Mouse (Mus musculus): Measurements from ENCODE around the gene Cdk2ap2. TPM values are rescaled to one million over a fixed set of nuclear protein-coding genes. Genes with fewer than 3 reads are reported as not detected.
"Not testable (repeated sequence)": the region's sequence is repeated elsewhere in the genome, so short reads cannot be mapped to it uniquely, and the experiment has no call there.

Cdk2ap2 gene
- polyA plus RNA-seq, 1 experiment, result 47.3 TPM

DNA sequence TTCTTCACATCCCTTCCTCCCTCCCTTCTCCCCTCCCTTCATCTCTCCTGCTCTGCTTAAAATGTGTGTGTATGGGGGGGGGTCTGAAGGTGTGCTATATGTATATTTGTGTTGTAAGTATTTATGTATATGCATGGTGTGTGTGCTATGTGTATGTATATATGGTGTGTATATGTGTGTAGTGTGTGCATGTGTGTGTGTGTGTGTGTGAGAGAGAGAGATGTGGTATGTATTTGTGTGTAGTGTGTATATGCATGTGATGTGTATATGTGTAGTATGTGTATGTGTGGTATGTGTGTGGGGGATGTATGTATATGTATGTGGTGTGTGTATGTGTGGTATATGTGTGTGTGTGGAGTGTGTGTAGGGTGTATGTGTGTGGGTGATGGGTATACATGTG is 30.1 kb upstream of the Cdk2ap2 start:
- TF ChIP-seq CTCF (IDR thresholded peaks at IDR 0.05; ENCODE audit: extremely low read depth, insufficient read depth, low read length), result no peak
- no peak for TF ChIP-seq POLR2A (IDR thresholded peaks at IDR 0.05; ENCODE audit: extremely low read depth, insufficient read depth, low read length)
- H3K4me1 ChIP-seq (ENCODE audit: control insufficient read depth, insufficient read depth, low read length), result no peaks in the 10 kb centered on the region
- no peak overlapping the region for H3K27ac ChIP-seq (ENCODE audit: insufficient read depth, low read length)
- no peak overlapping the region for H3K4me3 ChIP-seq (ENCODE audit: insufficient read depth, low read length)

- not testable (repeated sequence) for H3K4me1 ChIP-seq (ENCODE audit: control insufficient read depth, insufficient read depth, low read length); H3K27ac ChIP-seq (ENCODE audit: insufficient read depth, low read length); H3K4me3 ChIP-seq (ENCODE audit: insufficient read depth, low read length)
Observed at GRCm38 (mm10) chr19:4068242-4068641, 28.7 kb upstream of the Cdk2ap2 start.

DNA sequence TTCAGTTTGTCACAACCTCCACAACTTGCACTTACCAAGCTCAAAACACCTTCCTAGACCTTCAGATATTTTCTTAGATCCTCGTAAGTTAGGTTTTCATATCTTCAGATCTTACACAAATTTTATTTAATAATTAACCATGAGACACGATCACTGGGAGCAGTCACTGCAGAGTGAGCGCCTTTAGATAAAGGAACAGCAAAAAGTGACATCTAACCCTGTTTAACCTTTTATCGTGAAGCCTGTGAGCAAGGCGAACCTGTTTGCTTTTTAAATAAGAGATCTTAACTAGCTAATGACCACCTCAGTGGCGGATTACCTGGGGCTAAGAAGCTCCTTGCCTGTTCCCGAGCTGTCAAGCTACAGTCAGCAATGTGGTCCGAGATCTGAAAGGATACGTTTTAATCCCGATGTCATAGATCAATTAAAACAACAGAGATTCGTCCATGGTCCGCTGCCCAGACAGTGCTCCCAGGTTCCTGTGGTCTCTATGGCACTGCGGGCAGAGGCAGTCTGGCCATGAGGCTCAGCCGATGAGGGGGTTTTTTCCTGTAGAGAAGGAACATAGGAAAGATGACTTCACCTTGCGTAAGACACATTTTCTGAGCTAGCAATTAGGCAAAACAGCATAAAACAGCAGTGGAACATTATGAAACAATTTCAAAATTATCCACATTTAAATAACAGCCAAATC is 28.1 kb upstream of the Cdk2ap2 start:
- Histone ChIP-seq H3K27ac (ENCODE audit: insufficient read depth, low read length) (no peak overlapping the region), H3K4me3 (ENCODE audit: insufficient read depth, low read length) (no peak overlapping the region), H3K4me1 (ENCODE audit: control insufficient read depth, insufficient read depth, low read length) (no peaks in the 10 kb centered on the region)
- TF ChIP-seq CTCF (IDR thresholded peaks at IDR 0.05; ENCODE audit: extremely low read depth, insufficient read depth, low read length), result no peak
- TF ChIP-seq POLR2A (IDR thresholded peaks at IDR 0.05; ENCODE audit: extremely low read depth, insufficient read depth, low read length), result no peak

DNA sequence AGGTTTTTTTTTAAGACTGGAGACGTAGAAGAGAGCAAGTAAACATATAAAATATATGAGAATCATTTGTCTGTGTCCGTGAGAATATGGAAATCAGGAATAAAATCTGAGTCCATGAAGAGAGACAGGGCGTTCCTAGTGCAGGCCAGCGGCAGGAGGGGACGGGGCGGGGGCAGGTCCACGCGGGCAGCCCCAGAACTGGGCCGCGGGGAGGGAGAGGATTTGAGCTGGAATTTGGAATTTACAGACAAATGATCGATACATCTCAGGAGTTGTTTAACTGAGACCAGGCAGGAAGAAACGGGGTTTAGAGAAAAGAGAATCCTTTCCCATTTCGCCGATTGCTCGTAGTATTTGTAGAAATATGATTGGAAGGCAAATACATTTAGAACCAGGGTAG is 26.7 kb upstream of the Cdk2ap2 start:
- TF ChIP-seq POLR2A (IDR thresholded peaks at IDR 0.05; ENCODE audit: extremely low read depth, insufficient read depth, low read length) (no peak), CTCF (IDR thresholded peaks at IDR 0.05; ENCODE audit: extremely low read depth, insufficient read depth, low read length) (no peak)
- no peak overlapping the region for H3K27ac ChIP-seq (ENCODE audit: insufficient read depth, low read length)
- H3K4me3 ChIP-seq (ENCODE audit: insufficient read depth, low read length), result no peak overlapping the region

GRCm38 (mm10) chr19:4070756-4071155 is 26.2 kb upstream of the Cdk2ap2 start:
- H3K27ac ChIP-seq (ENCODE audit: insufficient read depth, low read length), result no peak overlapping the region
- H3K4me3 ChIP-seq (ENCODE audit: insufficient read depth, low read length), result no peak overlapping the region
- no peaks in the 10 kb centered on the region for H3K4me1 ChIP-seq (ENCODE audit: control insufficient read depth, insufficient read depth, low read length)
- TF ChIP-seq POLR2A (IDR thresholded peaks at IDR 0.05; ENCODE audit: extremely low read depth, insufficient read depth, low read length), result no peak
- TF ChIP-seq CTCF (IDR thresholded peaks at IDR 0.05; ENCODE audit: extremely low read depth, insufficient read depth, low read length), result no peak

More for the DNA sequence above, 26.7 kb upstream of the Cdk2ap2 start:
- no peaks in the 10 kb centered on the region for H3K4me1 ChIP-seq (ENCODE audit: control insufficient read depth, insufficient read depth, low read length)

DNA sequence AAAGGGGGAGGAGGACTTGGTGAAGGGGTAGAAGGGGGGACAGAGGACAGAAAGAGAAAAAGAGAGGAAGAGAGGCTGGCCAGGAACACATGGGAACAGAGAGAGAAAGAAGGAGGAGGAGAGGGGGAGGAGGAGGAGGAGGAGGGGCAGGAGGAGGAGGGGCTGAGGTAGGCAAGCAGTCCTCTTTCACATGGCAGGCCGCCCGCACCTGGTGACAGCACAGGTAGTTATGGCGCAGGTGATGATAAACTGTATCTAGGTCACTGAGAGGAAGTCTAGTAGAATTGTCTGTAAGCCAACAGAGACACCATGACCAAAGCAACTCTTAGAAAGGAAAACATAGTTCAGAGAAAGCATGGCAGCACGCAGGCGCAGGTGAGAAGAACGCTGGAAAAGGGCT is 25.6 kb upstream of the Cdk2ap2 start:
- H3K27ac ChIP-seq (ENCODE audit: insufficient read depth, low read length), result no peak overlapping the region
- H3K4me1 ChIP-seq (ENCODE audit: control insufficient read depth, insufficient read depth, low read length), result no peaks in the 10 kb centered on the region
- H3K4me3 ChIP-seq (ENCODE audit: insufficient read depth, low read length), result no peak overlapping the region
- TF ChIP-seq CTCF (IDR thresholded peaks at IDR 0.05; ENCODE audit: extremely low read depth, insufficient read depth, low read length), result no peak
- no peak for TF ChIP-seq POLR2A (IDR thresholded peaks at IDR 0.05; ENCODE audit: extremely low read depth, insufficient read depth, low read length)

- no peak overlapping the region for H3K27ac ChIP-seq (ENCODE audit: insufficient read depth, low read length)
- TF ChIP-seq CTCF (IDR thresholded peaks at IDR 0.05; ENCODE audit: extremely low read depth, insufficient read depth, low read length) (no peak), POLR2A (IDR thresholded peaks at IDR 0.05; ENCODE audit: extremely low read depth, insufficient read depth, low read length) (no peak)
Observed at GRCm38 (mm10) chr19:4072706-4073424, 24.1 kb upstream of the Cdk2ap2 start.

GRCm38 (mm10) chr19:4075531-4075930 is 21.5 kb upstream of the Cdk2ap2 start:
- H3K27ac ChIP-seq (ENCODE audit: insufficient read depth, low read length), result no peak overlapping the region
- TF ChIP-seq CTCF (IDR thresholded peaks at IDR 0.05; ENCODE audit: extremely low read depth, insufficient read depth, low read length), result no peak
- no peak for TF ChIP-seq POLR2A (IDR thresholded peaks at IDR 0.05; ENCODE audit: extremely low read depth, insufficient read depth, low read length)

More at GRCm38 (mm10) chr19:4072706-4073424, 24.1 kb upstream of the Cdk2ap2 start:
- H3K4me3 ChIP-seq (ENCODE audit: insufficient read depth, low read length), result no peak overlapping the region
- no peaks in the 10 kb centered on the region for H3K4me1 ChIP-seq (ENCODE audit: control insufficient read depth, insufficient read depth, low read length)

GRCm38 (mm10) chr19:4079594-4079993 is 17.4 kb upstream of the Cdk2ap2 start:
- TF ChIP-seq POLR2A (IDR thresholded peaks at IDR 0.05; ENCODE audit: extremely low read depth, insufficient read depth, low read length) (no peak), CTCF (IDR thresholded peaks at IDR 0.05; ENCODE audit: extremely low read depth, insufficient read depth, low read length) (no peak)
- H3K4me3 ChIP-seq (ENCODE audit: insufficient read depth, low read length), result no peak overlapping the region
- H3K4me1 ChIP-seq (ENCODE audit: control insufficient read depth, insufficient read depth, low read length), result no peaks in the 10 kb centered on the region
- no peak overlapping the region for H3K27ac ChIP-seq (ENCODE audit: insufficient read depth, low read length)

More at GRCm38 (mm10) chr19:4075531-4075930, 21.5 kb upstream of the Cdk2ap2 start:
- Histone ChIP-seq H3K4me1 (ENCODE audit: control insufficient read depth, insufficient read depth, low read length) (no peaks in the 10 kb centered on the region), H3K4me3 (ENCODE audit: insufficient read depth, low read length) (no peak overlapping the region)

GRCm38 (mm10) chr19:4080511-4081009 is 16.4 kb upstream of the Cdk2ap2 start:
- Histone ChIP-seq H3K4me1 (ENCODE audit: control insufficient read depth, insufficient read depth, low read length) (no peaks in the 10 kb centered on the region), H3K4me3 (ENCODE audit: insufficient read depth, low read length) (no peak overlapping the region), H3K27ac (ENCODE audit: insufficient read depth, low read length) (no peak overlapping the region)
- TF ChIP-seq POLR2A (IDR thresholded peaks at IDR 0.05; ENCODE audit: extremely low read depth, insufficient read depth, low read length) (no peak), CTCF (IDR thresholded peaks at IDR 0.05; ENCODE audit: extremely low read depth, insufficient read depth, low read length) (no peak)
